Comparison of ENCODE assay signal across 20 mouse cellular contexts in the genomic region with DNA sequence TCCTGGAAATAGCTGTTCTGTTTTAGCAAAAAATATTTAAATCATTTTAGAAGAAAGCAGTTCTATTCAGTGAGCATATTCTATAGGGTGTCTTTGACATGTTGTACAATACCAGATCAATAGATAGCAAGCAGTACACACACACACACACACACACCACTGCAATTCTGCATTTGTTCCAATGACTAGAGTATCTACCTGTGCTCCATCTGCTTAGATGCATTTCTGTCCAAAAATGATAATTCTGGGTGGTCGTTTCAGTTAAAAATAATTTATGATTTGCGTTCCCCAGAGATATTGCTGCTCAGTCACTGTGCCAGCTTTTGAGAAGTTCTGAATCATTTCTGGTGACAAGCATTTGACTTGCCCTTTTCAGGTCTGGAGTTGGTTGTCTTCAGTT.
DNase-seq lines count a peak whose midpoint lies in the region; ATAC-seq lines count a peak whose summit lies in the region.
"Had no signal": no experiment of that assay in that cellular context is flagged by ENCODE, and none has a peak within 500 bp of the region (broad histone marks: within the 10 kb centered on the region; RNA-seq: fewer than 3 reads in every experiment).

No protein-coding gene starts in this region.

- no peak overlapping the region for H3K9ac ChIP-seq in liver, embryonic 11.5 days (ENCODE audit: low read depth, low read length)
- H3K9ac ChIP-seq: forebrain, embryonic 13.5 days; forebrain, postnatal 0 days; heart, embryonic 13.5 days; intestine, embryonic 15.5 days had no signal

- H3K4me3 ChIP-seq in liver, embryonic 11.5 days (ENCODE audit: low read depth, low read length): no peak overlapping the region
- H3K4me3 ChIP-seq: embryonic facial prominence, embryonic 10.5 days; forebrain, embryonic 13.5 days; gastrocnemius, adult 2 months; heart, embryonic 13.5 days; intestine, embryonic 15.5 days had no signal

- intact Hi-C loops in left cerebral cortex, postnatal 4 days (cut with DNase I): no loop called here
- intact Hi-C loops in left cerebral cortex, postnatal 14 days (cut with DNase I): no loop called here

- H3K27ac ChIP-seq in liver, embryonic 11.5 days (ENCODE audit: low read depth, low read length): no peak overlapping the region
- H3K27ac ChIP-seq: embryonic facial prominence, embryonic 10.5 days; forebrain, embryonic 13.5 days; gastrocnemius, adult 2 months; heart, embryonic 13.5 days; intestine, embryonic 15.5 days had no signal

- DNase-seq in left cerebral cortex, postnatal 4 days: peak; percentile 24
- no peak for DNase-seq in left cerebral cortex, postnatal 14 days (ENCODE audit: low spot score in 2 of 2)
- peak; percentile 19 for DNase-seq in cerebellum, adult 8-10 months
- peak; percentile 71 to 73 for DNase-seq in cerebellum, postnatal 10 days
- no peak for DNase-seq in frontal cortex, postnatal 36 days (ENCODE audit: low spot score in 2 of 2)
- DNase-seq in liver, embryonic 11.5 days (ENCODE audit: low spot score): no peak
- no peak for DNase-seq in spleen, adult 18-20 months
- DNase-seq: adrenal gland, adult 2 months; adrenal gland, postnatal 25 days; forebrain, postnatal 0 days; gastrocnemius, adult 2 months; gastrocnemius, postnatal 36 days; heart, adult 11 months; heart, postnatal 36 days; kidney, adult 2 months had no signal

- H3K36me3 ChIP-seq in liver, embryonic 11.5 days (ENCODE audit: control insufficient read depth, insufficient read depth, low read length): no peaks in the 10 kb centered on the region
- H3K36me3 ChIP-seq: embryonic facial prominence, embryonic 10.5 days; heart, embryonic 13.5 days; intestine, embryonic 15.5 days had no signal

- WGBS in liver, embryonic 11.5 days: 71% methylated on average over 2 of the region's 2 CpGs

- H3K9me3 ChIP-seq in liver, embryonic 11.5 days (ENCODE audit: control insufficient read depth, low read length): no peaks in the 10 kb centered on the region
- H3K9me3 ChIP-seq: embryonic facial prominence, embryonic 10.5 days; forebrain, embryonic 13.5 days; heart, embryonic 13.5 days; intestine, embryonic 15.5 days had no signal

- H3K27me3 ChIP-seq in liver, embryonic 11.5 days (replicated peaks; ENCODE audit: control insufficient read depth, insufficient read depth, low read length): no peaks in the 10 kb centered on the region
- H3K27me3 ChIP-seq: forebrain, embryonic 13.5 days; heart, embryonic 13.5 days; intestine, embryonic 15.5 days had no signal

- ATAC-seq in liver, embryonic 11.5 days (replicated peaks; ENCODE audit: low FRiP score): no peak
- ATAC-seq: forebrain, embryonic 13.5 days; forebrain, postnatal 0 days; hindbrain, embryonic 16.5 days; intestine, embryonic 15.5 days had no signal

- H3K4me2 ChIP-seq in liver, embryonic 11.5 days: no peak overlapping the region
- H3K4me2 ChIP-seq: forebrain, embryonic 13.5 days; heart, embryonic 13.5 days; intestine, embryonic 15.5 days had no signal

- no peaks in the 10 kb centered on the region for H3K4me1 ChIP-seq in liver, embryonic 11.5 days (replicated peaks; ENCODE audit: control insufficient read depth, insufficient read depth, low read length)
- H3K4me1 ChIP-seq: embryonic facial prominence, embryonic 10.5 days; forebrain, embryonic 13.5 days; heart, embryonic 13.5 days; intestine, embryonic 15.5 days had no signal

Comparison
In these comparisons a context has a peak if more than half of its experiments do, and no peak if none do; other contexts are left out.
1. DNase-seq: peak in left cerebral cortex, postnatal 4 days (single experiment), cerebellum, adult 8-10 months (single experiment) and cerebellum, postnatal 10 days (2 of 2); none in left cerebral cortex, postnatal 14 days (0 of 2), frontal cortex, postnatal 36 days (0 of 2), liver, embryonic 11.5 days (single experiment) and spleen, adult 18-20 months (0 of 2).